Mouse (Mus musculus) spleen, adult 2 months (tissue): ENCODE data around the gene Eme2.

Experiments used
- CTCF ChIP-seq: fragments of 200-500 bp; IDR thresholded peaks from 2 replicates; pipeline ENCODE4 v1.5.1; 2011; ENCODE audit warnings: mild to moderate bottlenecking, inconsistent platforms; ENCODE audit not compliant: insufficient read depth, insufficient read length, insufficient replicate concordance; ENCODE audit errors: extremely low read depth
- POLR2A ChIP-seq: fragments of 200-500 bp; IDR thresholded peaks from 2 replicates; pipeline ENCODE4 v1.6.1; 2011; ENCODE audit warnings: low read depth, low read length, inconsistent platforms

- TF ChIP-seq POLR2A = no peak
- no peak for TF ChIP-seq CTCF
Measured at GRCm38 (mm10) chr17:24893276-24893675, 1.6 kb downstream of the Eme2 start.
